Mouse (Mus musculus) cerebellum, adult 2 months (tissue): ENCODE data around the gene Ibsp. TPM values are rescaled to one million over a fixed set of nuclear protein-coding genes. Genes with fewer than 3 reads are reported as not detected.

Source experiments
- DNase-seq, 2 experiments: peaks; one replicate each; pipeline ENCODE4 v3.0.0; 2021
- H3K27ac ChIP-seq: fragments of 200-500 bp; 2 replicates; pipeline ENCODE4 v1.5.1; 2012; ENCODE audit warnings: low read length, control low read depth, inconsistent platforms; ENCODE audit not compliant: insufficient read depth
- H3K27me3 ChIP-seq: fragments of 200-500 bp; 2 replicates; pipeline ENCODE4 v1.6.1; 2012; ENCODE audit warnings: inconsistent platforms, mild to moderate bottlenecking, low read length, moderate library complexity; ENCODE audit not compliant: control insufficient read depth, insufficient read depth
- H3K4me1 ChIP-seq: fragments of 200-500 bp; 2 replicates; pipeline ENCODE4 v1.6.1; 2011; ENCODE audit warnings: low read length; ENCODE audit not compliant: control insufficient read depth, insufficient read depth
- H3K4me3 ChIP-seq: fragments of 200-500 bp; replicated peaks from 2 replicates; pipeline ENCODE3; 2011; ENCODE audit warnings: mild to moderate bottlenecking, low read depth, low read length, control low read depth; ENCODE audit not compliant: insufficient read depth
- CTCF ChIP-seq: fragments of 200-500 bp; IDR thresholded peaks from 2 replicates; pipeline ENCODE4 v1.5.1; 2011; ENCODE audit warnings: low read depth, mild to moderate bottlenecking, control low read depth, low read length, moderate library complexity, borderline replicate concordance; ENCODE audit not compliant: insufficient read depth
- POLR2A ChIP-seq: fragments of 200-500 bp; IDR thresholded peaks from 2 replicates; pipeline ENCODE4 v1.6.1; 2011; ENCODE audit warnings: low read length, control low read depth, borderline replicate concordance; ENCODE audit not compliant: insufficient read depth
- whole genome bisulfite sequencing: fragments of 180-500 bp; shearing (Covaris S2); methylation state at CpG from one replicate; pipeline ENCODE4 v1.1.7; 2018; 5-methylcytosine and 5-hydroxymethylcytosine counted together
- polyA plus RNA-seq: library from polyadenylated mRNA; depleted of rRNA; stranded (reverse); fragments of >200 nt; gene quantifications from 2 replicates; pipeline ENCODE4 v1.2.3, GENCODE M21; 2012; rRNA removed

The Ibsp gene
- polyA plus RNA-seq = 0.05 and 0.20 TPM in 2 replicates

DNA sequence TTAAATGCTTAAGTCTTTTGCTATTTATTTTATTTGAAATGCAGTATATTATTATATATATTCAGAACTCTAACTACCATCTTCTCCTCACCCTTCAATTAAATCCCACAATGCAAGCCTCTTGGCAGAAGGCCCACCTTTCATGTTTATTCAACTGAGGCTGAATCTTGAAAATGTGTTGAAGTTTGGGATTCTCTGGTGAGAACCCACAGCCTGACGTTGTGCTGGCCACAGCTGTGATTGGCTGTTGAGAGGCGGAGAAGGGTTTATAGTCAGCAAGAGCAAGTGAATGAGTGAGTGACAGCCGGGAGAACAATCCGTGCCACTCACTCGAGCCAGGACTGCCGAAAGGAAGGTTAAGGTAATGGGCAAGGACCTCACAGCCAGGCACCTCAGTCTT, at the start of gene Ibsp:
Gene Ibsp (plus strand): TSS at position 178 of the 400 bp plus-strand sequence.
- Histone ChIP-seq H3K4me1 (no peaks in the 10 kb centered on the region), H3K27me3 (no peaks in the 10 kb centered on the region; the same call in 1 of the 2 replicates), H3K4me3 (no peak within 1 kb of the TSS), H3K27ac (no peak within 1 kb of the TSS)
- WGBS = 32% methylated on average over 6 of the region's 6 CpGs
- DNase-seq = no peak
- no peak for TF ChIP-seq CTCF
- TF ChIP-seq POLR2A = no peak

DNA sequence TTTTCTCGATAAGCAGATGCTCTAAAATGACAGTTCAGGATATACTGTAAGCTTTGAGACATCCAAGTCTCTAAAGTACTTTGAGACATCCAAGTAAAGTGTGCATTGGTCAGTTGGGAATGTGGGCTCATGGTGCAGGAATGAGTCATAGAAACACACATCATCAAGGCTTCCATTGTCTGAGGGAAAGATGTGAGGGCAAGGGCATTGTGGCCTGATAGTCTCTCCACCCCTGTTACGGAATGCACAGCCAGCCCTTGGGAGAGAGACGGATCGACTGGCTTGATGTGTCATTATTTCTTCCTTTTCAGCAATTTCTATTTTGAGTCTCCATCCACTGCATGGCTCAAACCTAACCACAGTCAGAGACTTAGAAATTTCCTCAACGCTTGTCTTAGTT, 47.2 kb upstream of the Ibsp start:
- H3K4me3 ChIP-seq = no peak overlapping the region
- DNase-seq = no peak
- no peaks in the 10 kb centered on the region for H3K27me3 ChIP-seq
- H3K4me1 ChIP-seq = no peaks in the 10 kb centered on the region
- TF ChIP-seq CTCF (no peak), POLR2A (no peak)
- no peak overlapping the region for H3K27ac ChIP-seq
- 82% methylated on average over 5 of the region's 5 CpGs for WGBS

DNA sequence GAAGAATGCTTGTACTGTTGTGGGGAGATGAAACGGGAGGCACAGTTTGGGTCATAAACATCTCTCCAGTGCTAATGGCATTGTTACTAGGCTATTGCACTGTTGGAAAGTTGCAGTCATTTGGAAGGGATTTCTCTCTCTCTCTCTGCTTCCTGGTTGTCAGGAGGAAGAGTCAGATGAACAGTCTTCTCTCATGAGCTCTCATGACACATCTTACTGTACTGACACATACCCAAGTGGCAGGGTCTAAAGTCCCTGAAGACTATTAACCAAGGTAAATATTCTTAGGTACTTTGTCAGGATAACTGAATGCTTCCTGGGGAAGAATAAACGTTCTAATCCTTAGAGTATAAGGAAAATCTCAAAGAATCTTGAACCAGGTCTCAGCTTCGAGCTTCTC, 42.4 kb upstream of the Ibsp start:
- DNase-seq = no peak
- Histone ChIP-seq H3K27ac (no peak overlapping the region), H3K4me3 (no peak overlapping the region), H3K4me1 (no peaks in the 10 kb centered on the region), H3K27me3 (no peaks in the 10 kb centered on the region)
- TF ChIP-seq CTCF (no peak), POLR2A (no peak)
- WGBS = 56% methylated on average over 3 of the region's 3 CpGs

DNA sequence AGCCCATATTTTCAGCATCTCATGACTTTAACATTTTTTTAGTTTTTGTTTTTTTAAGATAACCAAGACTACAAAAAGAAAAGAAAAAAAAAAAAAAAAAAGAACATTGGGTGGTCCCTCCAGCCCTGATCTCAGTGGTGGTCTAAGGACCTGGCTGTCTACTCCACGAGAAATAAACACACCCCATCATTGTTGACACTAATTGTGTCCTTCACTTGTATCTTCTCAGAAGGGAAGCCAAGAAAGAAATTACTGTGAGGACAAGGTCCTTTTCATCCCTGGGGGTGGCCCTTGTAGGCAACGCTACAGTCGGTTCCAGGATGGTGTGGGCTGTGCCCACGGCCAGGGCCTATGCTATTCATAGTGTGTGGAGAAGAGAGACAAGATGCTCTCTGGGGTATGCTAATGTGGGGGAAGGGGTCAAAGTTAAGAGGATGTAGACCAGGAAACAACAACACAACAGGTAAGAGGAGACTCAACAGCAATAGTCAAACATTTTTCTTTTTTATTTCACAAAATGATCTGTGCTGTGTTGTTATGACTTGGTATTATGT, 37.0 kb upstream of the Ibsp start:
- no peak overlapping the region for H3K4me3 ChIP-seq
- 51% methylated on average over 4 of the region's 4 CpGs for WGBS

DNA sequence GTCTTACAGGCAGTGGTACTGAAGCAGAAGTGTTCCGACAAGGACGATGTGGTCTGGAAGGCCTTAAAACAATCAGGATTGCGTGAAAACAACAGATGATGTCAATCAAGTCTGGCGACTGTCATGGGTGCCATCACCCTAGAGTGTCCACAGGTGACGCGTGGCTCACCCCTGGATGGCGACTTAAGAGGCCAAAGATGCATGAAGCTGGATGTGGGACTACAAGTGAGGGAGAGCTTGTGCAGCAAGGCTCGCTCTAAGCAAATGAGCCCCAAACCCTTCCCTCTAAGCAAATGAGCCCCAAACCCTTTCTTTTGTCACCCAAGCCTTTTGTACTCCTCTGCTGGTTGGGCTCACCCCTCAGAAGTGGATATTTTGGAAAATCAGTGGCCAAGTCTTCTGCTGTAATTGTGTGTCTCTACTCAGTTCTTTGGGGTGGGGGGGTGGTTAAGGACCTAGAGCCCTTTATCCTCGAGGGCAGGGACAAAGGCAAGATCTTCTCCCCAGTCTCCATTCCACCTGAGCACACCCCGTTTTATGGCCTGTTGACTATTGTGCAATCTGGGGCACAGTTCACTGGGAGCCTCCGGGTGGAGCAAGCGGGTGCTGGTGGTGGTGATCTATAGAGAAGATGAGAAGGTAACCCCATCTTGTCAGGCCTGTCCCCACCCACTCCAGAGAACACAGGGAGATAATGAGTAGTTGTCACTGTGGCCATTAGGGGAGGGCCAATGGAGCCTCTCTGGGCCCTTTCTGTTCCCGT, 35.8 kb upstream of the Ibsp start:
- no peaks in the 10 kb centered on the region for H3K4me1 ChIP-seq
- no peak overlapping the region for H3K4me3 ChIP-seq
- TF ChIP-seq CTCF (no peak), POLR2A (no peak)
- no peaks in the 10 kb centered on the region for H3K27me3 ChIP-seq
- H3K27ac ChIP-seq = no peak overlapping the region
- WGBS = 84% methylated on average over 13 of the region's 13 CpGs
- no peak for DNase-seq

More for the DNA sequence above, 37.0 kb upstream of the Ibsp start:
- H3K27me3 ChIP-seq = no peaks in the 10 kb centered on the region
- no peak overlapping the region for H3K27ac ChIP-seq
- no peak for TF ChIP-seq CTCF
- no peak for TF ChIP-seq POLR2A
- no peaks in the 10 kb centered on the region for H3K4me1 ChIP-seq
- no peak for DNase-seq

DNA sequence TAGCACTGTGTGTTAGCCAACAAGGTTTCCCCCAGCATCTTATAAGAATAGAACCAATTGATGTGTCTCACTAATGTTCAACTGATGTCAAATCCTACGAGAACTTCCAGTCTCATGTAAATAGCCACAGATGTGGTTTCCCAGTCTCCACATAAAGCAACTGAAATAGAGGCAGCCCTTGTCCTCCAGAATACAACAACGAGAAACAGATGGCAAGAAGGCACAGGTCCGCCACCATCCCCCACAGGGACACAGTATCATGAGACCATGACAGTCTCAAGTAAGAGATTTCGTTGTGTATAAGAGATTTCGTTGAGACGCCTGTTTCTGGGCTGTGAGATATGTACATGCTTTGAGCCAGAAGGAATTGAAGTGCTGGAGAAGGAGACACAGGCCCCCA, 4.8 kb upstream of the Ibsp start:
- no peak for DNase-seq
- Histone ChIP-seq H3K4me1 (no peaks in the 10 kb centered on the region), H3K27me3 (no peaks in the 10 kb centered on the region; the same call in 1 of the 2 replicates), H3K4me3 (no peak overlapping the region), H3K27ac (no peak overlapping the region)
- TF ChIP-seq CTCF (no peak), POLR2A (no peak)
- WGBS = 76% methylated on average over 6 of the region's 6 CpGs

DNA sequence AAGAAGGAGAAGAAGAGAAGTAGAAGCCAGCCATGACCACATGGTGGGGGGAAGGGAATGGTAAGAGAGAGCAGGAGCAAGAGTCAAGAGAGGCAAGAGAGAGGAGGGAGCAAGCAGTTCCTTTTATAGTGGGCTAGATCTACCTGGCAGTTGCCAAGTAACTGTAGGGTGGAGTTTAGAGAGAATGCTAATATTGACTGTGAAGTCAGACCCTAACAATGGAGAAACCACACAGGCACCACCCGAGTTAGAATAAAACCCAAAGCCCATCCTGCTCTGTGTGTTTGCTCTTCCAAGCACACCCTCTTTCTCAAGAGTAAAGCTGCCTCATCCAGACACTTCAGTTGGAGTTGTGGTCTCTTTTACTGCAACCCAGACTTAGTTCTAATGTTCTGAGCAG, 15.1 kb downstream of the Ibsp start:
- H3K27ac ChIP-seq = no peak overlapping the region
- no peak for TF ChIP-seq CTCF
- TF ChIP-seq POLR2A = no peak
- no peaks in the 10 kb centered on the region for H3K27me3 ChIP-seq
- no peaks in the 10 kb centered on the region for H3K4me1 ChIP-seq
- no peak overlapping the region for H3K4me3 ChIP-seq
- no peak for DNase-seq
- 55% methylated on average over 1 of the region's 1 CpGs for WGBS

DNA sequence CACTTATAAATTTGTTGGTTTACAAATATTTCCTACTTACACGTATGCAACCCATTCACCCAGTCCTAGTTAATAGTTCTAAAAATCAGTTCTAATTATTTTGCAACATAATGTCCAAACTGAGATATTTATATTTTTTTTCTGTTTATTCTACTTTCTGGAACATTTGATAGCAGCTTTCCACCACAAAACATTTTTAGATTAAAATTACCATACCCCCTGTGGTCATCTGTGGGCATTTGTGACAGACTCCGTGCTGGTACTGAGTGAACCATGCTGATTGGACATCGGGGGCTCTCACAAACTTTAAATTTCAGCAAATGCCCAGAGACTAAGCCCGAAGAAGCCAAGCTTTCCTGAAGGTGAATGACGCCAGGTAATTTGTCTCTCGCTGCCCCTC, 26.1 kb downstream of the Ibsp start, which contains the start of gene Mepe:
Gene Mepe (plus strand): TSS at position 301 of the 400 bp plus-strand sequence.
- no peaks in the 10 kb centered on the region for H3K4me1 ChIP-seq
- H3K4me3 ChIP-seq = no peak within 1 kb of the TSS
- no peak for DNase-seq
- no peaks in the 10 kb centered on the region for H3K27me3 ChIP-seq
- no peak within 1 kb of the TSS for H3K27ac ChIP-seq
- TF ChIP-seq CTCF (no peak), POLR2A (no peak)
- 44% methylated on average over 6 of the region's 6 CpGs for whole genome bisulfite sequencing
